Mouse (Mus musculus) midbrain, embryonic 12.5 days (tissue): ENCODE data around the gene Cacng4. TPM values are rescaled to one million over a fixed set of nuclear protein-coding genes. Genes with fewer than 3 reads are reported as not detected.

Source experiments
- polyA plus RNA-seq: library from polyadenylated mRNA; unstranded; fragments of >200 nt; fragmentation: Nextera tagmentation; extraction: Ambion mirVana; gene quantifications from 2 replicates; pipeline ENCODE4 v1.2.1, GENCODE M21; 2016

The Cacng4 gene
- polyA plus RNA-seq, 1 experiment from 2014 or later = 26.3 TPM

Other genes starting within 250 kb of the Cacng4 start
- gene Helz, start 246.6 kb downstream of the Cacng4 start, polyA plus RNA-seq = 20.4 and 25.9 TPM in 2 replicates
- gene Cacng1, start 78.0 kb downstream of the Cacng4 start, polyA plus RNA-seq = 0.18 and 0.19 TPM in 2 replicates
- gene Cacng5, start 120.5 kb upstream of the Cacng4 start, polyA plus RNA-seq = 1.4 and 1.6 TPM in 2 replicates